Mouse (Mus musculus) CD4-positive, CD25-positive, alpha-beta regulatory T cell (primary cell): Measurements from ENCODE around the gene Gm21820. TPM values are rescaled to one million over a fixed set of nuclear protein-coding genes. Genes with fewer than 3 reads are reported as not detected.

Source experiments
- polyA plus RNA-seq: library from polyadenylated mRNA; unstranded; fragments of 100-300 nt; shearing (Covaris generic); gene quantifications from one replicate; pipeline ENCODE4 v1.2.1, GENCODE M21; 2017

Gm21820 gene
- polyA plus RNA-seq: not detected

DNA sequence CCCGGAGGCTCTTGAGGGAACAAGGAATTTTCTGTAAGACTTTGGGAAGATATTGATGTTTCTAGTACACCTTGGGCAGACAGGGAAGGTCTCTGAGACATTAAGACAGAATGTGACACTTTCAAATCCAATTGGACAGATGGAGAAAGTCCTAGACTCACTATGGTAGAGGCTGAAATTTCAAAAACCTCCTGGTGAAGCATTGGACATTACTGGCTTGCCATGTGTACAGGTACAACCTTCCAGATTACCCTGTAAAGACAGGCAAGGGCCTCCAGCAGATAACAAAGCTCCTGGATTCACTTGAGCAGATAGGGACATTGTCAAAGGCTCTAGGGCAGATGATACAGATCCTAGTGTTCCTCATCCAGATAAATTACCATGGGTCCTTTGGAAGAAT is at the start of gene Gm21820:
Gene Gm21820, minus strand, starts transcription at position 101 of the 400 bp plus-strand sequence.

Other genes starting within 250 kb of the Gm21820 start
- not detected for gene Gm20918, start 205.5 kb downstream of the Gm21820 start, polyA plus RNA-seq